9 mouse cellular contexts compared by ENCODE assay signal in the genomic region with DNA sequence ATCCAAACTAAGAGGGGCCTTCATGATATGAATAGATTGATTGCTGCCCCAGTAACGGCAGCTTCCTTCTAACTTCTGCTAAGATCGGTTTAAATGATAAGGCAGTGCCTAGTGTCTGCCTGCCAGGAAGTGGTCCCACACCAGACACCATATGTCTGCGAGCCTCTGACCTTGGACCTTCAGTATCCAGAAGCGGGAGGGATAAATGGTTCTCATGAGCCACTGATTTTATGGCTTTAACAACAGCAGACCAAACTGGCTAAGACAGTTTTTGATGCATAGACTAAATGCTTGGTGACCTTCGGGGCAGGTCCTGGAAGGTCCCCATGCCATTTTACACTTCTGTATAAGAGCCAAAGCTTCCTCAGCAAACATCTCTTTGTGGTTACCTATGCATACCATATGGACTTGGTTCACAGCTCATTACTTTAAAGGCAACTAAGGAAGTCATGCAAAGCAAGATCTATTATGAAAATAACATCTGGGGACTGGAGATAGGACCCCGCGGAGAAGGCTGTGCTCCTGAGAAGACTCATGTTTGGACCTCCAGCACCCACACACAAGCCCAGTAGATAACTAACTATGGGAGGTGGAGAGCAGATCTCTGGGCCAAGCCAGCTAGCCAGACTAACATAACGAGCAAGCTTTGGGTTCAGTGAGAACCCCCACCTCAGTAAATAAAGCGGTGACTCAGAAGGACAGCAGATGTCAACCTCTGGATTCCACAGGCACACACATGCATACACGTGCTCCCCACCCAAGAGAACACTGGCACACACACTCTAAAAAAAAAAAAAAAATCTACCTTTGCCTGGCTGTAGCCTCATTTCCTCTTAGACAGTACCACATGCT. TPM values are rescaled to one million over a fixed set of nuclear protein-coding genes. Genes with fewer than 3 reads are reported as not detected.
DNase-seq lines count a peak whose midpoint lies in the region; ATAC-seq and TF ChIP-seq lines count a peak whose summit lies in the region.
"Had no signal": no experiment of that assay in that cellular context is flagged by ENCODE, and none has a peak within 500 bp of the region (broad histone marks: within the 10 kb centered on the region; RNA-seq: fewer than 3 reads in every experiment).

No protein-coding gene starts in this region.

- H3K4me1 ChIP-seq in heart, adult 2 months (ENCODE audit: control insufficient read depth, insufficient read depth, low read length) = peaks cover 9% of the 10 kb centered on the region
- peaks cover 99% of the 10 kb centered on the region for H3K4me1 ChIP-seq in megakaryocyte, embryonic 14.5 days
- no peaks in the 10 kb centered on the region for H3K4me1 ChIP-seq in midbrain, embryonic 14.5 days (ENCODE audit: control insufficient read depth, insufficient read depth, low read length)

- no peak for TF ChIP-seq EP300 in heart, adult 2 months (IDR thresholded peaks at IDR 0.05; ENCODE audit: insufficient read depth, low read depth, low read length)

- intact Hi-C loops in heart, adult 2 months (cut with DNase I) = no loop called here
- intact Hi-C loops in heart, postnatal 25 days (cut with DNase I) = no loop called here

- TF ChIP-seq CTCF in heart, adult 2 months (IDR thresholded peaks at IDR 0.05) = no peak

- DNase-seq in heart, adult 2 months = no peak
- DNase-seq in heart, adult 9 months (ENCODE audit: low spot score in 2 of 2) = no peak
- DNase-seq in CD4-positive, CD25-positive, alpha-beta regulatory T cell, adult 2 months (ENCODE audit: low read depth, low spot score) = peak; percentile 56
- DNase-seq in midbrain, embryonic 14.5 days = no peak
- no peak for DNase-seq in lung, adult 18-20 months
- no peak for DNase-seq in heart, postnatal 25 days (ENCODE audit: low spot score)

- TF ChIP-seq POLR2A in heart, adult 2 months (IDR thresholded peaks at IDR 0.05; ENCODE audit: insufficient read depth, low read depth, low read length) = no peak

- H3K79me2 ChIP-seq in heart, adult 2 months (replicated peaks; ENCODE audit: control insufficient read depth, insufficient read depth, low read length) = peaks cover 5% of the 10 kb centered on the region; the same call in 1 of the 2 replicates

- H3K36me3 ChIP-seq in heart, adult 2 months (ENCODE audit: control insufficient read depth, insufficient read depth, low read length) = no peaks in the 10 kb centered on the region
- peaks cover 66% of the 10 kb centered on the region for H3K36me3 ChIP-seq in megakaryocyte, embryonic 14.5 days (replicated peaks; ENCODE audit: low read length)
- no peaks in the 10 kb centered on the region for H3K36me3 ChIP-seq in midbrain, embryonic 14.5 days (ENCODE audit: control insufficient read depth, insufficient read depth, low read length)
- H3K36me3 ChIP-seq: midbrain, embryonic 12.5 days had no signal

- H3K4me3 ChIP-seq in heart, adult 2 months = no peak overlapping the region
- H3K4me3 ChIP-seq in megakaryocyte, embryonic 14.5 days (replicated peaks) = peak overlapping the region; percentile 82
- H3K4me3 ChIP-seq in midbrain, embryonic 14.5 days (replicated peaks; ENCODE audit: low read depth, low read length) = no peak overlapping the region
- H3K4me3 ChIP-seq: midbrain, embryonic 12.5 days had no signal

- 61% methylated on average over 10 of the region's 10 CpGs for WGBS in heart, adult 2 months
- WGBS in midbrain, embryonic 14.5 days = 88% methylated on average over 10 of the region's 10 CpGs

- no peak overlapping the region for H3K9ac ChIP-seq in heart, adult 2 months (ENCODE audit: low read depth, low read length)
- no peak overlapping the region for H3K9ac ChIP-seq in midbrain, embryonic 14.5 days (replicated peaks; ENCODE audit: low read length)
- H3K9ac ChIP-seq: midbrain, embryonic 12.5 days had no signal

- no peaks in the 10 kb centered on the region for H3K27me3 ChIP-seq in heart, adult 2 months (ENCODE audit: control insufficient read depth, insufficient read depth, low read length)
- no peaks in the 10 kb centered on the region for H3K27me3 ChIP-seq in megakaryocyte, embryonic 14.5 days (replicated peaks)
- no peaks in the 10 kb centered on the region for H3K27me3 ChIP-seq in midbrain, embryonic 14.5 days (ENCODE audit: control insufficient read depth, insufficient read depth, low read length)
- H3K27me3 ChIP-seq: midbrain, embryonic 12.5 days had no signal

- 0 out of 2 replicates have a peak, but pooled peaks have one; percentile 36 for ATAC-seq in erythroid progenitor cell, adult 5-6 weeks (replicated peaks; ENCODE audit: low FRiP score, poor library complexity, severe bottlenecking)
- ATAC-seq in midbrain, embryonic 14.5 days (ENCODE audit: low FRiP score, low TSS enrichment) = no peak

- H3K27ac ChIP-seq in heart, adult 2 months = peak overlapping the region; percentile 31; the same call in 1 of the 2 replicates
- no peak overlapping the region for H3K27ac ChIP-seq in midbrain, embryonic 14.5 days (replicated peaks; ENCODE audit: low read depth, low read length)
- H3K27ac ChIP-seq: midbrain, embryonic 12.5 days had no signal

- H3K4me2 ChIP-seq in midbrain, embryonic 14.5 days (ENCODE audit: low read length) = no peak overlapping the region
- H3K4me2 ChIP-seq: midbrain, embryonic 12.5 days had no signal

- H3K9me3 ChIP-seq in megakaryocyte, embryonic 14.5 days = no peaks in the 10 kb centered on the region
- H3K9me3 ChIP-seq in midbrain, embryonic 14.5 days (ENCODE audit: control insufficient read depth, low read length) = no peaks in the 10 kb centered on the region
- H3K9me3 ChIP-seq: midbrain, embryonic 12.5 days had no signal

RNA-seq across cellular contexts. Expression of a gene that starts 26.5 kb away (rescaled TPM):
- total RNA-seq in heart, adult 2 months (2021) = 10 to 100 TPM; 49.0 to 53.6 TPM
- polyA plus RNA-seq in heart, adult 2 months (2012; rRNA removed) = 40.3 and 46.1 TPM in 2 replicates
- total RNA-seq in erythroid progenitor cell, adult 5-6 weeks (2015; ENCODE audit: low replicate concordance) = 3.8 and 19.1 TPM in 2 replicates
- total RNA-seq in erythroid progenitor cell, adult 5-6 weeks (2017; ENCODE audit: low replicate concordance) = 5.8 and 9.1 TPM in 2 replicates
- 44.7 and 52.5 TPM in 2 replicates for polyA plus RNA-seq in megakaryocyte, embryonic 14.5 days (2012; ENCODE audit: insufficient read depth, low replicate concordance)
- 18.3 and 21.0 TPM in 2 replicates for polyA plus RNA-seq in midbrain, embryonic 14.5 days (2014; fragmentation: Nextera tagmentation; extraction: Ambion mirVana)
- total RNA-seq in heart, postnatal 25 days (2021) = 10 to 100 TPM; 50.0 to 53.4 TPM

RNA-seq across cellular contexts. Expression of a gene that starts 36.8 kb away (rescaled TPM):
- total RNA-seq in heart, adult 2 months (2021) = 10 to 100 TPM; 29.0 to 30.9 TPM
- 16.0 and 32.3 TPM in 2 replicates for polyA plus RNA-seq in heart, adult 2 months (2012; rRNA removed)
- 15.1 and 24.7 TPM in 2 replicates for total RNA-seq in erythroid progenitor cell, adult 5-6 weeks (2015; ENCODE audit: low replicate concordance)
- 6.4 and 8.9 TPM in 2 replicates for total RNA-seq in erythroid progenitor cell, adult 5-6 weeks (2017; ENCODE audit: low replicate concordance)
- polyA plus RNA-seq in megakaryocyte, embryonic 14.5 days (2012; ENCODE audit: insufficient read depth, low replicate concordance) = 5.0 and 11.9 TPM in 2 replicates
- 25.5 and 25.6 TPM in 2 replicates for polyA plus RNA-seq in midbrain, embryonic 14.5 days (2014; fragmentation: Nextera tagmentation; extraction: Ambion mirVana)
- 10 to 100 TPM; 33.1 to 35.1 TPM for total RNA-seq in heart, postnatal 25 days (2021)
